Mouse (Mus musculus): ENCODE measurements around the gene Rpap1. TPM values are rescaled to one million over a fixed set of nuclear protein-coding genes. Genes with fewer than 3 reads are reported as not detected.
"Not testable (repeated sequence)": the region's sequence is repeated elsewhere in the genome, so short reads cannot be mapped to it uniquely, and the experiment has no call there.

Rpap1 gene
- polyA plus RNA-seq, 1 experiment from 2014 or later: 22.7 TPM

DNA sequence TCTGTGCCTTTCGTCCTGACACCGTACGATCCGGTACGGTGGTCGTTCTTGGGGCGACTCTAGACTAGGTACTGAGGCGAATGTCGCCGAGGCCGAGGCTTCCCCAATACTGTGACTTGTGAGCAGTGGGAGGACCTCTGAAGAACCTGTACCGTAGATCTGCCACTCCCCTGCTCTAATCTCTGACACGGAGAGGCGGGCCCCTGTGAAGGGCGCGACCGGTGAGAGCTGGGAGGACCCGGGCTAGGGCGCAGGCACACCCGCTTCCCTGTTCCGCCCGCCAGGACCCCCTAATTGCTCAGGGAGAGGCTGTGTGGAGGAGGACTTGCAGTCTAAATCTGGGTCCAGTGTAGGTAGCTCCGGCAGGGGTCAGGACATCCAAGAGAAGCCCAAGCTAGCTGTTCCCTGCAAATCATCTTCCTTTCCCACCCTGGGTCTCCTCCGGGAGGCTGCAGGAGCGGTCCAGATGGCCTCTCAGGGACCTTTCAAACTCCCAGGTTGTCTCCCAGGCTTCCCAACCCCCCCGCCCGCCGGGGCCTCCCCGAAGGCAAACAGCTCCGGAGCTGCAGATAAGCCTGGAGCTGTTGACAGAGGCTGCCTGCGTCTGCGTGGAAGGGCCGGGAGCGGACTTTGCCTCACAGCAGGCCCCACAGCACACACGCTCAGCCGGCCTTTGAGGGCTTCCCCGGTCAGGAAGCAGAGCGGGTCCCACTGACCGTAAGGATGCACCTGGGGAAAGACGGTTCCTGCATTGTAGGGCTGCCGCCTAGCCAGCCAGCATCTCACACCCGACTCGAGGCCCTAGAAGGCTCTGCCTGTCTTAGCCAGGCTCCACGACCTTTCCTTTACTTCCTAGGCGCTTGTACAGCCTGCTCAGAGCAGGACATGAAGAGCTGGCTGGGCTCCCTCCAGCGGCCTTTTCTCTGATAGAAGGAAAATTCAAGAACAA is 42.9 kb downstream of the Rpap1 start:
- H3K27me3 ChIP-seq: peaks cover 44% of the 10 kb centered on the region
- H3K27ac ChIP-seq: no peak overlapping the region
- peak overlapping the region; percentile 4; the same call in 1 of the 2 replicates for H3K9ac ChIP-seq
- peak overlapping the region; percentile 13; the same call in 1 of the 2 replicates for H3K4me3 ChIP-seq
- peaks cover 41% of the 10 kb centered on the region for H3K4me1 ChIP-seq
- no peaks in the 10 kb centered on the region for H3K9me3 ChIP-seq (replicated peaks)
- H3K4me2 ChIP-seq: peak overlapping the region; percentile 98
- WGBS: 6% methylated on average over 46 of the region's 46 CpGs
- ATAC-seq: no peak
- no peaks in the 10 kb centered on the region for H3K36me3 ChIP-seq (ENCODE audit: poor library complexity, severe bottlenecking)

DNA sequence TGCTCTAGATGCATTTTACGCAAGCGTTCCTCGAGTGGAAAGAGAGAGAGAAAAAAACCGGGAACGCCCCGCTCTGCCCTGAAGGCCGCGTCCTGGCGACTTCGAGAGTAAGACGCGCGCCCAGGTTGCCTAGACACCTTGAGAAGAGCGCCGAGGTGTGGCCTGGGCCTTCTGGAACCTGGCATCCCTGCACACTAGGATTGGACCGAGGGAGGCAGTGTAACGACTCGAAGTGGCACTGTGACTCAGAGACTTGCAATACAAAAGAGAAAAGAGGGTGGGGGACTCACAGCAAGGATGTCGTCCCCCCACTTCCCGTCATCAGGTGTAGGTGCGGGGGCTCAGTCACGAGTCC is 43.6 kb downstream of the Rpap1 start:
- H3K4me3 ChIP-seq: peak overlapping the region; percentile 13
- ATAC-seq: no peak
- no peak overlapping the region for H3K27ac ChIP-seq
- H3K27me3 ChIP-seq: peaks cover 38% of the 10 kb centered on the region
- no peaks in the 10 kb centered on the region for H3K9me3 ChIP-seq (replicated peaks)
- H3K36me3 ChIP-seq (ENCODE audit: poor library complexity, severe bottlenecking): no peaks in the 10 kb centered on the region
- WGBS: 7% methylated on average over 22 of the region's 22 CpGs
- H3K4me1 ChIP-seq: peaks cover 41% of the 10 kb centered on the region
- peak overlapping the region; percentile 98; the same call in 1 of the 2 replicates for H3K4me2 ChIP-seq
- H3K9ac ChIP-seq: no peak overlapping the region

- Histone ChIP-seq H3K9me3 (replicated peaks) (no peaks in the 10 kb centered on the region), H3K27me3 (peaks cover 38% of the 10 kb centered on the region), H3K4me3 (peak overlapping the region; percentile 61), H3K4me1 (peaks cover 41% of the 10 kb centered on the region), H3K9ac (peak overlapping the region; percentile 66), H3K36me3 (ENCODE audit: poor library complexity, severe bottlenecking) (no peaks in the 10 kb centered on the region), H3K27ac (no peak overlapping the region), H3K4me2 (peak overlapping the region; percentile 98)
- WGBS: 8% methylated on average over 22 of the region's 31 CpGs
- ATAC-seq: no peak
Observed at GRCm38 (mm10) chr2:119743176-119743807, 44.0 kb downstream of the Rpap1 start.

GRCm38 (mm10) chr2:119742461-119743175 is 44.7 kb downstream of the Rpap1 start:
- Histone ChIP-seq H3K27ac (no peak overlapping the region), H3K36me3 (ENCODE audit: poor library complexity, severe bottlenecking) (no peaks in the 10 kb centered on the region), H3K4me3 (peak overlapping the region; percentile 61), H3K4me2 (peak overlapping the region; percentile 98), H3K27me3 (peaks cover 39% of the 10 kb centered on the region), H3K4me1 (peaks cover 41% of the 10 kb centered on the region), H3K9ac (peak overlapping the region; percentile 66), H3K9me3 (replicated peaks) (no peaks in the 10 kb centered on the region)
- under 1% methylated on average over 54 of the region's 70 CpGs for WGBS
- ATAC-seq: peak; percentile 52

DNA sequence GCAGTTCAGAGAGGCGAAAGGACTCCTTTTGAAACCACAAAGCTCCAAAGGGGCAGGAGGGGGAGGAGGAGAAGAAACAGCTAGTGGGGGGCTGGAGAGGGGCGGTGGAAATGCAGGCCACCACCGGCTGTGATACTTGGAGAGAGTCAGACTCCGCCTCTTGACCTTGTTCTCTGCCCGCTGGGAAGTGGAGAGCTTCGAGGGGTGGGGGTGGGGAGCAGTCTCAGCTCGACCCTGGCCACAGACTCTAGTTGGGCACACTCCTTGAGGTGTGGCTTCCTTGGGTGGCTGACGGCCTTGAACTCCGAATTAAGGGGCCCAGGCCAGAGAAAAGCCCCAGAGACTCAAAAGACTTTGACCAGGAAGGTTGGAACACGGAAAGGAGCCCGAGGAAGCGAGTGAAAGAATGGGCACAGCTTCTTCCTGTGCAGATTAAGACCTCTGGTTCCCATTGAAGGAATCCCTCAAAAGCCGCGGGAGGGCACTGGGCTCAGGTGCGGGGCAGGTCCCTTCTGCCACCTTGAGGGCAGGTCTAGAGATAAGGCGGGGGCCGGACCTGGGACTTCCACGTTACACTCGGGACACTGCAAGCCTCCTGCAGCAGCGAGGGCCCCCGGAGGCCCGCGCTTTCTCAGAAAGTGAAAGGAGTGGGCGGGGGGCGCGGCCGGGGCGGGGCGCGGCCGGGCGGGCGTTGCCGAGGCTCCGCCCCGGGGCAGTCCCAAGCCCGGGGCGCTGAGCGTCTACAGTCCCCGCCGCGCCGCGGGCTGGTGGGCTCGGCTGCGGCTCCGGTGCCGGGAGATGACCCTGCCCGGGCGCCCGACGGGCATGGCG is 45.5 kb downstream of the Rpap1 start, which contains the start of gene Itpka:
Gene Itpka (plus strand): TSS at position 757 of the 831 bp plus-strand sequence.
- no peaks in the 10 kb centered on the region for H3K9me3 ChIP-seq (replicated peaks)
- peak; percentile 91 for ATAC-seq
- H3K4me1 ChIP-seq: peaks cover 41% of the 10 kb centered on the region
- H3K9ac ChIP-seq: peak within 1 kb of the TSS; percentile 66
- no peaks in the 10 kb centered on the region for H3K36me3 ChIP-seq (ENCODE audit: poor library complexity, severe bottlenecking)
- H3K4me2 ChIP-seq: peak within 1 kb of the TSS; percentile 98
- peak within 1 kb of the TSS; percentile 61 for H3K4me3 ChIP-seq
- H3K27ac ChIP-seq: peak within 1 kb of the TSS; percentile 40
- 0% methylated on average over 36 of the region's 53 CpGs for WGBS
- H3K27me3 ChIP-seq: peaks cover 46% of the 10 kb centered on the region

DNA sequence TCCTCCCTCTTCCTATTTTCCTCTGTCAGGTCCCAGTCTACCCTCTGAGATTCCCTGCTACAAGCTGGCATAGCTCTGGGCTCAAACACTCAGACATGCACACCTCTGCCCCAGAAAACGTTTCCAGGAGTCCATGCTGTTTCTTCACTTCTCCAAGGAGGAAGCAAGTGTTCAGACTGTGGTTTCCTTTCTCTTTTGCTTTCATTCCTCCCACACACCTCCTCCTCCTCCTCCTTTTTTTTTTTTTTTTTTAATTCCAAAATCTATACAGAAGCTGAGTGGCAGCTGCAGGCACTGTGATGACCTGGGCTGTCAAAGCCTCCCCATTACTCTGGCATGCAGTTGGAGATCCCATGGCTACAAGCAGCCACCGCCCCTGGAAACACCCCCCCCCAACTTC is 46.8 kb downstream of the Rpap1 start:
- H3K4me2 ChIP-seq: no peak overlapping the region
- peaks cover 6% of the 10 kb centered on the region; the same call in 1 of the 2 replicates for H3K36me3 ChIP-seq (ENCODE audit: poor library complexity, severe bottlenecking)
- H3K9me3 ChIP-seq (replicated peaks): no peaks in the 10 kb centered on the region
- H3K27me3 ChIP-seq: peaks cover 46% of the 10 kb centered on the region
- H3K4me1 ChIP-seq: peaks cover 41% of the 10 kb centered on the region
- 11% methylated on average over 2 of the region's 2 CpGs for WGBS
- no peak overlapping the region for H3K9ac ChIP-seq
- no peak for ATAC-seq
- H3K27ac ChIP-seq: no peak overlapping the region
- H3K4me3 ChIP-seq: no peak overlapping the region

DNA sequence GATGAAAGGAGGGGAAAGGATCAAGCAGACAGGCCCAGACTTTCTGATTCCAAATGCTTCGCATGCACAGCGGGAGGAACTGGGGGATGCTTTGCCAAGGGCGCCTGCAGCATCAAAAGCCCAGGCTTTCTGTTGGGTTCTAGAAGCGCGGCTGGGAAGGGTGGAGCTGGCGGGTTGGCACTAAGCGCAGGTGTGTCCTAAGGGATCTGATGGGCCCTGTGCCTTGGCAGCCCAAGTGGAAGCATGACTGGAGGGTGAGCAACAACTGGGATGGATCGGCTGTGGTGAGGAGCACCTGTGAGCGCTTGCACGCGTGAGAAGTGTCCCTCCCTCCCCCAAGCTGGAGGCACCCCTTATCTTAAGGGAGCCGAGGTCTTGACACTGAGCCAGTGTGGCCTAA is 50.2 kb downstream of the Rpap1 start:
- Histone ChIP-seq H3K27me3 (peaks cover 13% of the 10 kb centered on the region; the same call in 1 of the 2 replicates), H3K36me3 (ENCODE audit: poor library complexity, severe bottlenecking) (peaks cover 39% of the 10 kb centered on the region), H3K4me1 (peaks cover 13% of the 10 kb centered on the region), H3K9ac (no peak overlapping the region), H3K27ac (no peak overlapping the region), H3K4me3 (no peak overlapping the region), H3K9me3 (replicated peaks) (no peaks in the 10 kb centered on the region), H3K4me2 (no peak overlapping the region)
- WGBS: 32% methylated on average over 12 of the region's 12 CpGs
- ATAC-seq: no peak

- ATAC-seq: no peak
- Histone ChIP-seq H3K9ac (no peak overlapping the region), H3K27me3 (no peaks in the 10 kb centered on the region), H3K9me3 (replicated peaks) (no peaks in the 10 kb centered on the region), H3K4me3 (no peak overlapping the region), H3K27ac (no peak overlapping the region), H3K4me1 (no peaks in the 10 kb centered on the region), H3K36me3 (ENCODE audit: poor library complexity, severe bottlenecking) (peaks cover 98% of the 10 kb centered on the region), H3K4me2 (no peak overlapping the region)
- 91% methylated on average over 4 of the region's 4 CpGs for WGBS
Observed at GRCm38 (mm10) chr2:119730735-119731134, 56.6 kb downstream of the Rpap1 start.

GRCm38 (mm10) chr2:119727762-119728416 is 59.4 kb downstream of the Rpap1 start:
- no peaks in the 10 kb centered on the region for H3K4me1 ChIP-seq
- no peak for ATAC-seq
- no peak overlapping the region for H3K4me3 ChIP-seq
- H3K4me2 ChIP-seq: no peak overlapping the region
- H3K9me3 ChIP-seq (replicated peaks): no peaks in the 10 kb centered on the region
- no peak overlapping the region for H3K27ac ChIP-seq
- H3K36me3 ChIP-seq (ENCODE audit: poor library complexity, severe bottlenecking): peaks cover 96% of the 10 kb centered on the region
- no peak overlapping the region for H3K9ac ChIP-seq
- H3K27me3 ChIP-seq: no peaks in the 10 kb centered on the region
- WGBS: 93% methylated on average over 3 of the region's 3 CpGs

DNA sequence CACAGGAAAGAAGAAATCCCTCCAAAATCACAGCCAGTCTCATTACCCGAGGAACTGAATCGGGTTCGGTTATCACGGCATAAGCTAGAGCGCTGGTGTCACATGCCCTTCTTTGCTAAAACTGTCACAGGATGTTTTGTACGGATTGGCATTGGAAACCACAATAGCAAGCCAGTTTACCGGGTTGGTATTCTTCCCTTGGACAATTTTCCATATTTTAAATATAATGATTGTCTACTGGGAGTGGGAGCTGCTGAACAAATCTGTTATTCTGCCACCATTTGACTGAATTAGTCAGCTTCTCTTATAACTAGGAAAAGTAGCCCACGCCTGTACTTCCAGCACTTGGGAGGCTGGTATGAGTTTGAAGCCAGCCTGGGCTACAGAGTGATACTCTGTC is 66.3 kb downstream of the Rpap1 start:
- no peak overlapping the region for H3K9ac ChIP-seq
- WGBS: 97% methylated on average over 8 of the region's 8 CpGs
- H3K36me3 ChIP-seq (ENCODE audit: poor library complexity, severe bottlenecking): peaks cover 92% of the 10 kb centered on the region
- no peaks in the 10 kb centered on the region for H3K27me3 ChIP-seq
- no peak overlapping the region for H3K4me2 ChIP-seq
- no peak overlapping the region for H3K4me3 ChIP-seq
- H3K9me3 ChIP-seq (replicated peaks): no peaks in the 10 kb centered on the region
- H3K27ac ChIP-seq: no peak overlapping the region
- no peak for ATAC-seq
- no peaks in the 10 kb centered on the region for H3K4me1 ChIP-seq

GRCm38 (mm10) chr2:119715868-119716267 is 71.5 kb downstream of the Rpap1 start:
- 95% methylated on average over 2 of the region's 2 CpGs for WGBS
- not testable (repeated sequence) for H3K27me3 ChIP-seq; H3K4me2 ChIP-seq; H3K27ac ChIP-seq; H3K4me3 ChIP-seq; H3K4me1 ChIP-seq; H3K9me3 ChIP-seq (replicated peaks); H3K9ac ChIP-seq; ATAC-seq
- peaks cover 84% of the 10 kb centered on the region for H3K36me3 ChIP-seq (ENCODE audit: poor library complexity, severe bottlenecking)
